Mouse (Mus musculus): ENCODE results near the gene Myt1l. TPM values are rescaled to one million over a fixed set of nuclear protein-coding genes. Genes with fewer than 3 reads are reported as not detected.

Gene Myt1l
- total RNA-seq, 2 experiments from 2014 or later: 210 to 254 TPM

- no peak for TF ChIP-seq CTCF (IDR thresholded peaks at IDR 0.05)
- no peak overlapping the region for H3K4me3 ChIP-seq
These were observed 426.3 kb downstream of the Myt1l start for GRCm38 (mm10) chr12:29954464-29954863.

DNA sequence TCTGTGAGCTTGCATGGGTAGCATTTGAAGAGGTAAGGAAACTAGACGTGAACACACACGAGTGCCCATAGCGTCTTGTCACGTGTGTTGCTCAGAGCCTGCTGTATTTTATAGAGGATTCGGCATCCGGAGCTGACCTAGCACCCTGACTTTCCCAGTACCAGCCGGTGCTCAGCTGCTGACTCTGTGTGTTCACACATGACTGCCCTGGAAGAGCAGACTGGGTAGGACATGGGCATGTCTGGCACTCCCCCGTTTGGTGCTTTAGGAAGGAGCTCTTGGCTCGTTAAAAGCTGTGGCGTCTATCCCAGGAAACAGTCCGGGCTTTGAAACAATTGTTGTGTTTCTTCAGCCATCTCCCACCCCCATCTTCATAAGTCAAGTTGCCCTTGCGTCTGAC, 428.8 kb downstream of the Myt1l start:
- DNase-seq (ENCODE audit: extremely low spot score in 1 of 2, low spot score in 2 of 2): no peak
- Histone ChIP-seq H3K4me3 (no peak overlapping the region), H3K27ac (no peak overlapping the region)
- TF ChIP-seq CTCF (IDR thresholded peaks at IDR 0.05): no peak
- intact Hi-C loops (cut with DNase I): no loop called here

More at GRCm38 (mm10) chr12:29954464-29954863, 426.3 kb downstream of the Myt1l start:
- intact Hi-C loops (cut with DNase I): no loop called here
- DNase-seq (ENCODE audit: extremely low spot score in 1 of 2, low spot score in 2 of 2): no peak
- H3K27ac ChIP-seq: no peak overlapping the region

DNA sequence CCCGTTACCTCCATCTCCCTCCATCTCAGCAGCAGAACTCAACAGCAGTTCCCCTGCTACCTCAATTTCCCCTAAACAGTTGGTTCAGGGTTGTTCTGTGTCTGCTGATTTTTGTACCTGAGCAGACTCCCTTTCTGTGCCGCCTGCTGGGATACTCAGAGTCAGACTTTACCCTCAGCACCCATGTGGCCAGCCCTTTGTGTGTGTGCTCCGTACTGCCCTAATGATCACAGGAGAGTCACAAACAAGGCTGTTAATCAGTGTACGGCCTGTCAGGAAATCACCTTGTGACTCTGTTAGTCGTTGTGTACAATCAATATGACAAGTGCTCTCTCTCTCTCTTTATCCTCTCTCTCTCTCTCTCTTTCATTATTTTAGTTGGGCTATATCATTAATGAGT, 430.5 kb downstream of the Myt1l start:
- intact Hi-C loops (cut with DNase I): no loop called here
- no peak for TF ChIP-seq CTCF (IDR thresholded peaks at IDR 0.05)
- Histone ChIP-seq H3K4me3 (no peak overlapping the region), H3K27ac (no peak overlapping the region)
- no peak for DNase-seq (ENCODE audit: extremely low spot score in 1 of 2, low spot score in 2 of 2)

GRCm38 (mm10) chr12:29961041-29961440, 432.9 kb downstream of the Myt1l start:
- Histone ChIP-seq H3K4me3 (no peak overlapping the region), H3K27ac (no peak overlapping the region)
- intact Hi-C loops (cut with DNase I): no loop called here
- DNase-seq (ENCODE audit: extremely low spot score in 1 of 2, low spot score in 2 of 2): no peak
- no peak for TF ChIP-seq CTCF (IDR thresholded peaks at IDR 0.05)

GRCm38 (mm10) chr12:29965016-29965415, 436.8 kb downstream of the Myt1l start:
- H3K27ac ChIP-seq: no peak overlapping the region
- H3K4me3 ChIP-seq: no peak overlapping the region
- no peak for TF ChIP-seq CTCF (IDR thresholded peaks at IDR 0.05)
- no peak for DNase-seq (ENCODE audit: extremely low spot score in 1 of 2, low spot score in 2 of 2)
- intact Hi-C loops (cut with DNase I): no loop called here

GRCm38 (mm10) chr12:29971795-29972464, 443.7 kb downstream of the Myt1l start:
- DNase-seq (ENCODE audit: extremely low spot score in 1 of 2, low spot score in 2 of 2): no peak
- Histone ChIP-seq H3K27ac (no peak overlapping the region), H3K4me3 (no peak overlapping the region)
- intact Hi-C loops (cut with DNase I): no loop called here
- TF ChIP-seq CTCF (IDR thresholded peaks at IDR 0.05): no peak

DNA sequence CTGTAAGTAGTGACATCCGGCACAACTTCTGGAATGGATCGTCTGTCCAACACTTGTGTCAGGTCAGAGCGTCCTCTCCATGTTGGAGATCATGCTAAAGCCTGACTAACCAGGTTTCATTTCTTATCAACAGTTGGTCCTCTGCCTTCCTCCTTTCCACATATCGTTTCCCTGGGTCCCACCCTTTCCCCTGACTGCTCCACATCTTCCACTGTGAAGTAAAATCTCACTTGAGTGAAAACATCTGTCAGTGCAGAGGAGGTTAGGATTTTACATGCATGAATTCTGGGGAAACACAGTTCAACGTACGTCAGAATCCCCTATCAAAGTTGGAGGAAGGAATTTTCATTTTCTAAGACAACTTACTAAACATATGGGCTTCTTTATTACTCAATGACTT, 444.3 kb downstream of the Myt1l start:
- no peak for TF ChIP-seq CTCF (IDR thresholded peaks at IDR 0.05)
- intact Hi-C loops (cut with DNase I): no loop called here
- no peak for DNase-seq (ENCODE audit: extremely low spot score in 1 of 2, low spot score in 2 of 2)
- H3K27ac ChIP-seq: no peak overlapping the region
- H3K4me3 ChIP-seq: no peak overlapping the region

Data from left cerebral cortex, adult 2 months (tissue).